In genomic region chr10:27988066-27988465, GRCm38 (mm10) we compare ENCODE assay signal across 25 mouse cellular contexts.
A peak's percentile ranks its signal among the peaks of the same experiment; 100 is the strongest.
DNase-seq lines count a peak whose midpoint lies in the region; ATAC-seq and TF ChIP-seq lines count a peak whose summit lies in the region.
"Had no signal": no experiment of that assay in that cellular context is flagged by ENCODE, and none has a peak within 500 bp of the region (broad histone marks: within the 10 kb centered on the region; RNA-seq: fewer than 3 reads in every experiment).

No protein-coding gene starts in this region.

- ATAC-seq in heart, postnatal 0 days (ENCODE audit: insufficient read depth, low read depth) = no peak
- no peak for ATAC-seq in heart, embryonic 11.5 days (replicated peaks; ENCODE audit: insufficient number of reproducible peaks, low FRiP score, low TSS enrichment)
- ATAC-seq: midbrain, embryonic 16.5 days had no signal

- H3K4me2 ChIP-seq in heart, postnatal 0 days (ENCODE audit: low read depth, low read length) = no peak overlapping the region
- H3K4me2 ChIP-seq in heart, embryonic 11.5 days = no peak overlapping the region
- H3K4me2 ChIP-seq: hindbrain, embryonic 15.5 days; liver, embryonic 15.5 days; lung, embryonic 15.5 days had no signal

- TF ChIP-seq CTCF in heart, postnatal 0 days (IDR thresholded peaks at IDR 0.05; ENCODE audit: low read depth) = no peak
- TF ChIP-seq CTCF in ES-Bruce4 (IDR thresholded peaks at IDR 0.05; ENCODE audit: low read depth, low read length) = no peak
- TF ChIP-seq CTCF in embryonic fibroblast, embryonic 13.5 days (IDR thresholded peaks at IDR 0.05; ENCODE audit: borderline replicate concordance, insufficient read depth, low read length) = no peak

- no peak for TF ChIP-seq EP300 in heart, postnatal 0 days (IDR thresholded peaks at IDR 0.05; ENCODE audit: low read depth)
- no peak for TF ChIP-seq EP300 in ES-Bruce4 (IDR thresholded peaks at IDR 0.05; ENCODE audit: insufficient read depth, low read depth, low read length)

- TF ChIP-seq POLR2A in ES-Bruce4 (IDR thresholded peaks at IDR 0.05; ENCODE audit: insufficient read depth, low read length) = no peak
- no peak for TF ChIP-seq POLR2A in embryonic fibroblast, embryonic 13.5 days (IDR thresholded peaks at IDR 0.05; ENCODE audit: low read depth, low read length)

- no peaks in the 10 kb centered on the region for H3K9me3 ChIP-seq in heart, postnatal 0 days (replicated peaks; ENCODE audit: control insufficient read depth, low read length)
- H3K9me3 ChIP-seq in heart, embryonic 11.5 days (replicated peaks; ENCODE audit: control insufficient read depth, low read length) = no peaks in the 10 kb centered on the region
- H3K9me3 ChIP-seq in ES-Bruce4 (replicated peaks; ENCODE audit: control insufficient read depth, insufficient read depth, low read length, poor library complexity, severe bottlenecking) = peaks cover 16% of the 10 kb centered on the region
- H3K9me3 ChIP-seq: embryonic facial prominence, embryonic 10.5 days; hindbrain, embryonic 15.5 days; liver, embryonic 15.5 days; lung, embryonic 15.5 days had no signal

- peak overlapping the region; percentile 15; the same call in 1 of the 2 replicates for H3K27ac ChIP-seq in heart, postnatal 0 days (ENCODE audit: low read depth)
- no peak overlapping the region for H3K27ac ChIP-seq in heart, embryonic 11.5 days (ENCODE audit: low read depth, low read length)
- H3K27ac ChIP-seq in ES-Bruce4 (ENCODE audit: insufficient read depth, low read length) = peak overlapping the region; percentile 38
- peak overlapping the region; percentile 1; the same call in 1 of the 2 replicates for H3K27ac ChIP-seq in embryonic fibroblast, embryonic 13.5 days (ENCODE audit: insufficient read depth, low read length)
- H3K27ac ChIP-seq: embryonic facial prominence, embryonic 10.5 days; hindbrain, embryonic 15.5 days; kidney, postnatal 0 days; left cerebral cortex, adult 2 months; liver, embryonic 15.5 days; lung, embryonic 15.5 days; macrophage had no signal

- peak; percentile 4 for DNase-seq in heart, adult 8-10 months (ENCODE audit: low spot score)
- no peak for DNase-seq in heart, postnatal 4 days
- DNase-seq in heart, postnatal 0 days (ENCODE audit: low spot score) = no peak
- no peak for DNase-seq in right cerebral cortex, postnatal 25 days
- DNase-seq in right cerebral cortex, adult 2 months (ENCODE audit: low spot score in 2 of 2) = no peak
- DNase-seq: adrenal gland, adult 8-10 months; cerebellum, adult 11-12 months; cerebellum, postnatal 10 days; gastrocnemius, postnatal 36 days; layer of hippocampus, adult 9-11 months; right cerebral cortex, postnatal 14 days; spleen, adult 18-20 months; thymus, postnatal 14 days had no signal

- H3K4me3 ChIP-seq in heart, postnatal 0 days (ENCODE audit: low read depth, low read length) = no peak overlapping the region
- no peak overlapping the region for H3K4me3 ChIP-seq in heart, embryonic 11.5 days (ENCODE audit: low read depth, low read length)
- H3K4me3 ChIP-seq in ES-Bruce4 (ENCODE audit: low read depth, low read length) = no peak overlapping the region
- H3K4me3 ChIP-seq in embryonic fibroblast, embryonic 13.5 days (ENCODE audit: insufficient read depth, low read length) = no peak overlapping the region
- H3K4me3 ChIP-seq: embryonic facial prominence, embryonic 10.5 days; hindbrain, embryonic 15.5 days; left cerebral cortex, adult 2 months; liver, embryonic 15.5 days; lung, embryonic 15.5 days had no signal

- no peak overlapping the region for H3K9ac ChIP-seq in heart, postnatal 0 days (replicated peaks; ENCODE audit: low read depth, low read length)
- H3K9ac ChIP-seq in heart, embryonic 11.5 days (ENCODE audit: low read depth, low read length) = no peak overlapping the region
- H3K9ac ChIP-seq in ES-Bruce4 (ENCODE audit: low read depth, poor library complexity, severe bottlenecking) = no peak overlapping the region
- H3K9ac ChIP-seq: hindbrain, embryonic 15.5 days; liver, embryonic 15.5 days; lung, embryonic 15.5 days had no signal

- no peaks in the 10 kb centered on the region for H3K36me3 ChIP-seq in heart, postnatal 0 days (replicated peaks; ENCODE audit: control insufficient read depth, insufficient read depth, low read length)
- H3K36me3 ChIP-seq in heart, embryonic 11.5 days (ENCODE audit: control insufficient read depth, insufficient read depth, low read length) = no peaks in the 10 kb centered on the region
- no peaks in the 10 kb centered on the region for H3K36me3 ChIP-seq in ES-Bruce4 (ENCODE audit: control insufficient read depth, insufficient read depth, low read length, poor library complexity, severe bottlenecking)
- H3K36me3 ChIP-seq: embryonic facial prominence, embryonic 10.5 days; hindbrain, embryonic 15.5 days; liver, embryonic 15.5 days; lung, embryonic 15.5 days had no signal

- H3K4me1 ChIP-seq in heart, postnatal 0 days (ENCODE audit: control insufficient read depth, insufficient read depth) = peaks cover 14% of the 10 kb centered on the region
- H3K4me1 ChIP-seq in heart, embryonic 11.5 days (ENCODE audit: control insufficient read depth, insufficient read depth, low read length) = peaks cover 11% of the 10 kb centered on the region; the same call in 1 of the 2 replicates
- H3K4me1 ChIP-seq in ES-Bruce4 (ENCODE audit: control insufficient read depth, insufficient read depth, low read length) = peaks cover 3% of the 10 kb centered on the region
- peaks cover 8% of the 10 kb centered on the region; the same call in 1 of the 2 replicates for H3K4me1 ChIP-seq in embryonic fibroblast, embryonic 13.5 days (ENCODE audit: control insufficient read depth, insufficient read depth, low read length)
- H3K4me1 ChIP-seq: hindbrain, embryonic 15.5 days; liver, embryonic 15.5 days; lung, embryonic 15.5 days had no signal

- 32% methylated on average over 3 of the region's 3 CpGs for WGBS in heart, postnatal 0 days
- WGBS in heart, embryonic 11.5 days (ENCODE audit: insufficient replicate concordance) = 47% methylated on average over 3 of the region's 3 CpGs

- H3K27me3 ChIP-seq in heart, postnatal 0 days (ENCODE audit: control insufficient read depth, insufficient read depth, low read length) = no peaks in the 10 kb centered on the region
- H3K27me3 ChIP-seq in heart, embryonic 11.5 days (ENCODE audit: control insufficient read depth, insufficient read depth, low read length) = no peaks in the 10 kb centered on the region
- H3K27me3 ChIP-seq in ES-Bruce4 (ENCODE audit: control insufficient read depth, insufficient read depth, low read length, poor library complexity, severe bottlenecking) = no peaks in the 10 kb centered on the region
- H3K27me3 ChIP-seq: CH12.LX; hindbrain, embryonic 15.5 days; liver, embryonic 15.5 days; lung, embryonic 15.5 days had no signal
